Mouse (Mus musculus): Measurements from ENCODE around the gene Hps3.
"Not testable (repeated sequence)": the region's sequence is repeated elsewhere in the genome, so short reads cannot be mapped to it uniquely, and the experiment has no call there.

DNA sequence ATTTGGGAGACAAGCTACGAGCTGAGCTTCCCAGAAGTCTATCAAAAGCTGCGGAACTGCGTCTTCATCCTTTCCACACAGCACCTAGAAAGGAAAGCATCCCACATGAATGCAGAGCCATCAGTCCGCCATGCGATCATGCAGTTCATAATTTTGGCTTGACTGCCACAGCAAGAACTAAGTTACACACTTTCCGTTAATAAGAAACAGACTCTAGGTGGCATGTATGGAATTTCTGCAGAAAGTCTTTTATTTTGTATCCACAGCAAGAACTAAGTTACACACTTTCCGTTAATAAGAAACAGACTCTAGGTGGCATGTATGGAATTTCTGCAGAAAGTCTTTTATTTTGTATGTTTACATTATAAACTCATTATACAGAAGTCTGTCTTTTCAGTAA lies 24.2 kb downstream of the Hps3 start:
- TF ChIP-seq GATA1, TAL1 (IDR thresholded peaks at IDR 0.05; ENCODE audit: low read length): not testable (repeated sequence)

Measured in erythroblast, embryonic 14.5 days (primary cell).